Mouse (Mus musculus): ENCODE measurements at regions not wholly inside any gene's neighbourhood (a gene's known extent, or its start where the extent isn't known, plus 50 kb on each side); places are given as distances from the start of the nearest gene placed in this dataset.

DNA sequence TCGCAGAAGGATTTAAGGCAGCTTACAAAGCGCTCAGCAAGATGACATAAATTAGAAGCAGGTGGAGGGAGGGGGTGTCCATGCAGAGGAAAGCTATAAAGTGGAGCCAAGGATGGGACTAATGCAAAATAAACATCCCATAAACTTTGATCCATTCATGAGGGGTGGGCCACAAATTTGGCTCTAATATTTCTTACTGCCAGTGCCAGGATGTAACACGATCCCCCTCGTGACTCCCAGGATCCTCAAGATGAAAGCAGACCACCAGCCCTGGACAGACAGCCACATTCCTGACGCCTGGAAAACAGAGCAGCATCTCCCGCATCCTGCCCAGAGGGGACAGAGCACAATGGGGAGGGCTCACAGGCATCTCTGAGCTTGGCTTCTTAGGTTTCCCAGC, 116.6 kb downstream of the Cyp26b1 start:
- H3K9me3 ChIP-seq (ENCODE audit: control insufficient read depth, low read length): no peaks in the 10 kb centered on the region
- no peak overlapping the region for H3K9ac ChIP-seq (ENCODE audit: low read length)
- H3K4me3 ChIP-seq (ENCODE audit: low read depth, low read length): no peak overlapping the region
- no peak for ATAC-seq (ENCODE audit: low FRiP score)
- no peak overlapping the region for H3K27ac ChIP-seq (ENCODE audit: low read depth, low read length)
- H3K4me1 ChIP-seq (ENCODE audit: control insufficient read depth, insufficient read depth, low read length): no peaks in the 10 kb centered on the region
- H3K36me3 ChIP-seq (ENCODE audit: control insufficient read depth, insufficient read depth, low read length): no peaks in the 10 kb centered on the region
- DNase-seq (ENCODE audit: low spot score, missing footprints): no peak
- WGBS: 51% methylated on average over 6 of the region's 6 CpGs
- no peak overlapping the region for H3K4me2 ChIP-seq
- H3K27me3 ChIP-seq (ENCODE audit: control insufficient read depth, insufficient read depth, low read length): no peaks in the 10 kb centered on the region

DNA sequence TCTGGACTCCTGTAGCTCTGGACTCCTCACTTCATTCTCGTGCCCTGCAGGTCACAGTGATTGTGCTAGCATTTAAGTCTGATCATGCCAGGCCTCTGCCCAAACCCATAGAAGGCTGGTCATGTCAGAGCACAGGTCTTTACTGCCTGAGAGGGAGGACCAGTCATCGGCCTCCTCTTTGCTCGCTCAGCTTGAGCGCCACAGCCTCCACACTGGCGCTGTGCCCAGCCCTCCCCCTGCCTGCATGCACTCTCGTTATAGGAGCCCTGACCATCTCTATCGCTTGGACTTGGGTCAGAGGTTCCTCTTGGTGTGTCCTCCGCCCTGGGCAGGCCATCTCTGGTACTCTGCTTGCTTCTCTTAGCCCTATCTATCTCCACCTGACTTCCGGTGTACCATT, 117.2 kb downstream of the Cyp26b1 start:
- Histone ChIP-seq H3K36me3 (ENCODE audit: control insufficient read depth, insufficient read depth, low read length) (no peaks in the 10 kb centered on the region), H3K9me3 (ENCODE audit: control insufficient read depth, low read length) (no peaks in the 10 kb centered on the region), H3K9ac (ENCODE audit: low read length) (no peak overlapping the region), H3K27ac (ENCODE audit: low read depth, low read length) (no peak overlapping the region), H3K4me1 (ENCODE audit: control insufficient read depth, insufficient read depth, low read length) (no peaks in the 10 kb centered on the region), H3K4me2 (no peak overlapping the region), H3K4me3 (ENCODE audit: low read depth, low read length) (no peak overlapping the region), H3K27me3 (ENCODE audit: control insufficient read depth, insufficient read depth, low read length) (no peaks in the 10 kb centered on the region)
- ATAC-seq (ENCODE audit: low FRiP score) (no peak), DNase-seq (ENCODE audit: low spot score, missing footprints) (no peak)
- WGBS: 78% methylated on average over 9 of the region's 9 CpGs

DNA sequence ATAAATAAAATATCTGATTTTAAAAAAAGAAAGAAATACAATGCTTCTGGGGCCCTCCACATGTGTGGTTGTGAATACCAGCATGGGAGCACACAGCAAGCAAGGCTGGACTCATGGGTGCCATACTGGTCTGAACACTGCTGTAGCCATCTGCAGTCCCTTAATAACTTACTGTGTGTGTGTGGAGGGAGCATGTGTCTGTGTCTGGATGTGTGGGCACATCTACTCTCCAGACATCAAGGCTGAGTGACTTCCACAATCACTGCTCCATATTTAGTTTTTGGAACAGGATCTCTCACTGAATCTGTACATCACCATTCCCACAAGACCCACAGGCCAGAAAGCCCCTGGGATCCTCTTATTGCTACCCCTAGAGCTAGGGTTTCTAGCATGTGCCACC, 118.9 kb downstream of the Cyp26b1 start:
- ATAC-seq (ENCODE audit: low FRiP score): no peak
- Histone ChIP-seq H3K27me3 (ENCODE audit: control insufficient read depth, insufficient read depth, low read length) (no peaks in the 10 kb centered on the region), H3K4me1 (ENCODE audit: control insufficient read depth, insufficient read depth, low read length) (no peaks in the 10 kb centered on the region)

DNA sequence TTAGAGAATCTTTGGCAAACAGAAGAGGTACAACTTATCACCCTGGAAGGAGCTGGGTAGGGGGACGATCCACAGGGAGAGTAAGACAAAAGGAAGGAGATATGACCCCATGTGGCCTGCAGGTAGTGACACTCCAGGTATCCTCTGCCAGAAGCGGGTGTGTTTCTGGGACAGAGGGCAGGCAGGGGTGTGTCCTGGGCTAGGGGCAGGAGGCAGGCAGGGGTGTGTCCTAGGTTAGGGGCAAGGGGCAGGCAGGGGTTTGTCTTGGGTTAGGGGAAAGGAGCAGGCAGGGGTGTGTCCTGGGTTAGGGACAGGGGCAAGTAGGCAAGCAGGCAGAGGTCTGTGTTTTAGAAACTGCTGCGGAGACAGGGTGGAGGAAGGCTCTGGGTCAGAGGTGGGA, 120.5 kb downstream of the Cyp26b1 start:
- Histone ChIP-seq H3K9ac (ENCODE audit: low read length) (no peak overlapping the region), H3K4me1 (ENCODE audit: control insufficient read depth, insufficient read depth, low read length) (no peaks in the 10 kb centered on the region), H3K4me3 (ENCODE audit: low read depth, low read length) (no peak overlapping the region), H3K27ac (ENCODE audit: low read depth, low read length) (no peak overlapping the region), H3K36me3 (ENCODE audit: control insufficient read depth, insufficient read depth, low read length) (no peaks in the 10 kb centered on the region), H3K27me3 (ENCODE audit: control insufficient read depth, insufficient read depth, low read length) (no peaks in the 10 kb centered on the region), H3K4me2 (no peak overlapping the region), H3K9me3 (ENCODE audit: control insufficient read depth, low read length) (no peaks in the 10 kb centered on the region)
- ATAC-seq (ENCODE audit: low FRiP score) (no peak), DNase-seq (ENCODE audit: low spot score, missing footprints) (no peak)
- WGBS: 61% methylated on average over 3 of the region's 3 CpGs

More for the DNA sequence above, 118.9 kb downstream of the Cyp26b1 start:
- H3K4me2 ChIP-seq: no peak overlapping the region
- no peak overlapping the region for H3K27ac ChIP-seq (ENCODE audit: low read depth, low read length)
- no peak overlapping the region for H3K9ac ChIP-seq (ENCODE audit: low read length)
- no peak overlapping the region for H3K4me3 ChIP-seq (ENCODE audit: low read depth, low read length)
- H3K9me3 ChIP-seq (ENCODE audit: control insufficient read depth, low read length): no peaks in the 10 kb centered on the region
- no peaks in the 10 kb centered on the region for H3K36me3 ChIP-seq (ENCODE audit: control insufficient read depth, insufficient read depth, low read length)
- DNase-seq (ENCODE audit: low spot score, missing footprints): no peak

DNA sequence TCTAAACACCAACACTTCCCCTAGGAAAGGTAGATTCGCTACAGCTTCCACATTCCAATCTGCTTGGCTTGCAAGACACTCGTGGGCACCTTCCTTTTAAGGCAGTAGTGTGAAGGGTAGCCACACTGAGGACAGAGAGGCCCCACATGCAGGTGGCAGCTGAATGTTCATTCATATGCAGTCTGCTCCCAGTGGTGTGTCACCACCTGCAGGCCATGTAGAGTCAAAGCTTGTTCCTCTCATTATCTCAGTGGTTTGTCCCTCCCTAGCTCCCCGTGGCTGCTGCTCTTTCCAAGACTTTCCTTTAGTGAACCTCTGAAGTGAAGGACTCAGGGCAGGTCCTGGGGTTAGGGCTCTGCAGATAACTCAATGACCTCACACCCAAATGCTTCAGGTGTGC, 121.4 kb downstream of the Cyp26b1 start:
- Histone ChIP-seq H3K9ac (ENCODE audit: low read length) (no peak overlapping the region), H3K27ac (ENCODE audit: low read depth, low read length) (no peak overlapping the region), H3K4me2 (no peak overlapping the region), H3K4me1 (ENCODE audit: control insufficient read depth, insufficient read depth, low read length) (no peaks in the 10 kb centered on the region), H3K4me3 (ENCODE audit: low read depth, low read length) (no peak overlapping the region), H3K27me3 (ENCODE audit: control insufficient read depth, insufficient read depth, low read length) (no peaks in the 10 kb centered on the region), H3K36me3 (ENCODE audit: control insufficient read depth, insufficient read depth, low read length) (no peaks in the 10 kb centered on the region), H3K9me3 (ENCODE audit: control insufficient read depth, low read length) (no peaks in the 10 kb centered on the region)
- ATAC-seq (ENCODE audit: low FRiP score) (no peak), DNase-seq (ENCODE audit: low spot score, missing footprints) (no peak)
- WGBS: 27% methylated on average over 3 of the region's 3 CpGs

DNA sequence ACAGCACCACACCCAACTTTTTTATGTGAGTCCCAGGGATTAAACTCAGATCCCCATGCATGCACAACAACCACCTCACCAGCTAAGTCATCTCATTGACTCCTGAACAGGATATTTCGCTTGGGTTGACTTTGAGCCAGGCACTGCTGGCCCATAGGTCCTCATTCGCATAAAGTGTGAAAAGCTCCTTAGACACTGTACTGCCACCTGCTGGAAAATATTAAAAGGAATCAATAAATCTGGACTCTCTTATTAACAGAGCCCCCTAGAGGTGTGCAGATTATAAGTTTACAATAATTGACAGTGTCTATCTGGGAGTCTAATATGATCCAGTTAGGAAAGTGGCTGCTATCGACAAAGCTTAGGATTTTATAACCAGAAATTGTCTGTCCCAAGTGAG, 126.4 kb downstream of the Cyp26b1 start:
- no peak for ATAC-seq (ENCODE audit: low FRiP score)
- no peaks in the 10 kb centered on the region for H3K36me3 ChIP-seq (ENCODE audit: control insufficient read depth, insufficient read depth, low read length)
- no peak for DNase-seq (ENCODE audit: low spot score, missing footprints)
- H3K9me3 ChIP-seq (ENCODE audit: control insufficient read depth, low read length): no peaks in the 10 kb centered on the region
- H3K27me3 ChIP-seq (ENCODE audit: control insufficient read depth, insufficient read depth, low read length): no peaks in the 10 kb centered on the region
- H3K9ac ChIP-seq (ENCODE audit: low read length): no peak overlapping the region
- no peak overlapping the region for H3K4me3 ChIP-seq (ENCODE audit: low read depth, low read length)
- H3K4me2 ChIP-seq: no peak overlapping the region
- no peaks in the 10 kb centered on the region for H3K4me1 ChIP-seq (ENCODE audit: control insufficient read depth, insufficient read depth, low read length)
- 88% methylated on average over 3 of the region's 3 CpGs for WGBS
- H3K27ac ChIP-seq (ENCODE audit: low read depth, low read length): no peak overlapping the region

DNA sequence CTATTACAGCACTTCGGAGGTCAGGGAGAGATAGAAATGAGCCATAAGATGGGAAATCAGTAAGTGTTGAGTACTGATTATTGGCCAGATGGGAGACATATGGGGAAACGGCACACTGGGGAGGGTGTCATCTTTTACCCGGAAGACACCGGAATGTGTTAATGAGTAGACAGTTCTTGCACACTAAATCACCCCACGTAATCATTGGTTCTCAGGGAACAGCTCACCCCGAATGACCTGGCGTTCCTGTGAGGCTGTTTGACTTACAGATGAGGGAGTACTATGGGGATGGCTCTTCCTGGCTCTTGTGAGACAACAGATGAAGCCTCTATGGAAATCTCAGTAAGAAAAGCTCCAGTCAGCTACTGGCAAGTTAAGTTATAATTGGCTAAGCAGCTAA, 127.5 kb downstream of the Cyp26b1 start:
- H3K4me3 ChIP-seq (ENCODE audit: low read depth, low read length): no peak overlapping the region
- DNase-seq (ENCODE audit: low spot score, missing footprints): no peak

DNA sequence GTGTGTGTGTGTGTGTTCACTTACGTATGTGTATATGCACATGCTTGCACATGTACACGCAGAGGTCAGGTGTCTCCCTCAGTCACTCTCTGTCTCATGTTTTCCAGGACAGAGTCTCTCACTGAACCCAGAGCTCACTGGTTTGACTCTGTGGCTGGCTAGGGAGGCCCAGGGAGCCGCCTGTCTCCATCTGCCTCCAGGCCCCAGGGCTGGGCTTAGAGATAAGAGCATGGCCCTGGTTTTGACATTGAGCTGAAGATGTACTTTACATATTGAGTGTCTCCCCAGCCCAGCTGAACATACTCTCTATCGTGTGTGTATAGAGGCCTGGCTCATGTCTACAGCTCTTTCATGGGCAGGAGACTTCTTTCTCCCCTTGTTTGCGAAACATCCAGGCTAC, 128.1 kb downstream of the Cyp26b1 start:
- no peaks in the 10 kb centered on the region for H3K4me1 ChIP-seq (ENCODE audit: control insufficient read depth, insufficient read depth, low read length)
- DNase-seq (ENCODE audit: low spot score, missing footprints) (no peak), ATAC-seq (ENCODE audit: low FRiP score) (no peak)
- H3K9me3 ChIP-seq (ENCODE audit: control insufficient read depth, low read length): no peaks in the 10 kb centered on the region
- H3K36me3 ChIP-seq (ENCODE audit: control insufficient read depth, insufficient read depth, low read length): no peaks in the 10 kb centered on the region
- 88% methylated on average over 5 of the region's 5 CpGs for WGBS
- no peak overlapping the region for H3K9ac ChIP-seq (ENCODE audit: low read length)
- no peak overlapping the region for H3K4me3 ChIP-seq (ENCODE audit: low read depth, low read length)
- H3K27me3 ChIP-seq (ENCODE audit: control insufficient read depth, insufficient read depth, low read length): no peaks in the 10 kb centered on the region
- H3K4me2 ChIP-seq: no peak overlapping the region
- H3K27ac ChIP-seq (ENCODE audit: low read depth, low read length): no peak overlapping the region

More for the DNA sequence above, 127.5 kb downstream of the Cyp26b1 start:
- Histone ChIP-seq H3K4me2 (no peak overlapping the region), H3K9ac (ENCODE audit: low read length) (no peak overlapping the region), H3K9me3 (ENCODE audit: control insufficient read depth, low read length) (no peaks in the 10 kb centered on the region), H3K27me3 (ENCODE audit: control insufficient read depth, insufficient read depth, low read length) (no peaks in the 10 kb centered on the region), H3K4me1 (ENCODE audit: control insufficient read depth, insufficient read depth, low read length) (no peaks in the 10 kb centered on the region), H3K36me3 (ENCODE audit: control insufficient read depth, insufficient read depth, low read length) (no peaks in the 10 kb centered on the region), H3K27ac (ENCODE audit: low read depth, low read length) (no peak overlapping the region)
- WGBS: 82% methylated on average over 7 of the region's 7 CpGs
- no peak for ATAC-seq (ENCODE audit: low FRiP score)

DNA sequence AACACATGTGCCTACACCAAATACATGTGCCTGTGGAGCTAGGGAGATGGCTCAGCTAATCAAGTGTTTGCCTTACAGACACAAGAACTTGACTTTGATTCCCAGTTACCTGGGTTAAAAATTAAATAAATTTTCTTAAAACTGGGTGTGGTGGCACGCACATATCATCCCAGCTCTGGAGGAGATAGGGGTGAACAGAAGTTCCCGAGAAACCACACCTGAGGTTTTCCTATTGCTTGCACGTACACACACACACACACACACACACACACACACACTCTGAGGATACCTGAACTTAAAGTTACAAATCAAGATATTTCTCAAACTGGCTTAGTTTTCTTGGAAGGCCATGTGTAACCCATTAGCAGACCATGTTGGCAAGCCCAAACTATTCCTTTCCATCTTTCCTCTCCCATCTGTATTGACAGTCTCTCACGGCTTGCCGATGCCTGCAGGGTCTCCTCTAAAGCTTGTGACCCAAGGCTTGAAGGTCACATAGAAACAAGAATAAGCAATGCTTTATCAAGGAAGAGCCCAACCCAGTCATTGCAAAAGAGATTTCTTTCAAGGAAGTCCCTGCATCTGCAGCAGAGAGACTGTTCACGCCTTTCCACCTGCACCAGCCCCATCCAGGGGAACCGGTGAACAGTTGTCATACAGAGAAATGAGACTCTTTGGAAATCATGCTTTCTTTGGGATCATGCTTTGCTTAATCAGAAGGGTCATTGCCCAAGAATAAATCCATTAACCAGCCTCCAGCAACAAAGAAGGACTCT, 129.9 kb downstream of the Cyp26b1 start:
- Histone ChIP-seq H3K36me3 (ENCODE audit: control insufficient read depth, insufficient read depth, low read length) (no peaks in the 10 kb centered on the region), H3K4me1 (ENCODE audit: control insufficient read depth, insufficient read depth, low read length) (no peaks in the 10 kb centered on the region), H3K9me3 (ENCODE audit: control insufficient read depth, low read length) (no peaks in the 10 kb centered on the region), H3K4me3 (ENCODE audit: low read depth, low read length) (no peak overlapping the region), H3K27ac (ENCODE audit: low read depth, low read length) (no peak overlapping the region), H3K4me2 (no peak overlapping the region), H3K9ac (ENCODE audit: low read length) (no peak overlapping the region), H3K27me3 (ENCODE audit: control insufficient read depth, insufficient read depth, low read length) (no peaks in the 10 kb centered on the region)
- 85% methylated on average over 7 of the region's 7 CpGs for WGBS
- no peak for ATAC-seq (ENCODE audit: low FRiP score)
- no peak for DNase-seq (ENCODE audit: low spot score, missing footprints)

Measured in midbrain, embryonic 11.5 days (tissue).